Mouse (Mus musculus): ENCODE results near the gene Atp2a1.
"Not testable (repeated sequence)": the region's sequence is repeated elsewhere in the genome, so short reads cannot be mapped to it uniquely, and the experiment has no call there.

Atp2a1 gene

GRCm38 (mm10) chr7:126463004-126463403 lies at the start of gene Atp2a1:
Gene Atp2a1, minus strand, starts transcription at chr7:126463108.
- no peak for DNase-seq

GRCm38 (mm10) chr7:126511287-126511686 lies 48.4 kb upstream of the Atp2a1 start:
- DNase-seq, result no peak

- no peak for DNase-seq
These were observed 44.3 kb upstream of the Atp2a1 start for GRCm38 (mm10) chr7:126507126-126507778.

- DNase-seq, result no peak
These were observed 42.0 kb upstream of the Atp2a1 start for GRCm38 (mm10) chr7:126504913-126505312.

GRCm38 (mm10) chr7:126503273-126503878 lies 40.5 kb upstream of the Atp2a1 start, which contains the start of gene Atxn2l:
Gene Atxn2l, minus strand, starts transcription at chr7:126503437.
- DNase-seq, result peak; percentile 98

GRCm38 (mm10) chr7:126502751-126503150 lies 39.8 kb upstream of the Atp2a1 start:
- no peak for DNase-seq

- peak; percentile 94 for DNase-seq
These were observed 39.3 kb upstream of the Atp2a1 start for GRCm38 (mm10) chr7:126502023-126502741.

- DNase-seq, result no peak
These were observed 38.7 kb upstream of the Atp2a1 start for GRCm38 (mm10) chr7:126501684-126502022.

GRCm38 (mm10) chr7:126499416-126499815 lies 36.5 kb upstream of the Atp2a1 start:
- no peak for DNase-seq

- no peak for DNase-seq
These were observed 35.1 kb upstream of the Atp2a1 start for GRCm38 (mm10) chr7:126497966-126498365.

GRCm38 (mm10) chr7:126496475-126496874 lies 33.6 kb upstream of the Atp2a1 start:
- DNase-seq, result no peak

- DNase-seq, result no peak
These were observed 31.2 kb upstream of the Atp2a1 start for GRCm38 (mm10) chr7:126494120-126494519.

- DNase-seq, result no peak
These were observed 29.1 kb upstream of the Atp2a1 start for GRCm38 (mm10) chr7:126491973-126492372.

- no peak for DNase-seq
These were observed 28.1 kb upstream of the Atp2a1 start for GRCm38 (mm10) chr7:126491005-126491404.

GRCm38 (mm10) chr7:126487617-126488385 lies 24.9 kb upstream of the Atp2a1 start:
- not testable (repeated sequence) for DNase-seq

- DNase-seq, result peak; percentile 98
These were observed 24.2 kb upstream of the Atp2a1 start, which contains the start of gene Tufm for GRCm38 (mm10) chr7:126487052-126487483. Gene Tufm, plus strand, starts transcription at chr7:126487361.

- DNase-seq, result peak; percentile 57
These were observed 19.5 kb upstream of the Atp2a1 start for GRCm38 (mm10) chr7:126482392-126482871.

GRCm38 (mm10) chr7:126481699-126482098 lies 18.8 kb upstream of the Atp2a1 start:
- no peak for DNase-seq

GRCm38 (mm10) chr7:126474993-126475581 lies 12.2 kb upstream of the Atp2a1 start, which contains the start of gene Sh2b1:
Gene Sh2b1, minus strand, starts transcription at chr7:126475424.
- peak; percentile 90 for DNase-seq

GRCm38 (mm10) chr7:126474486-126474955 lies 11.6 kb upstream of the Atp2a1 start:
- no peak for DNase-seq

GRCm38 (mm10) chr7:126473470-126474086 lies 10.7 kb upstream of the Atp2a1 start:
- no peak for DNase-seq

- no peak for DNase-seq
These were observed 9.8 kb upstream of the Atp2a1 start for GRCm38 (mm10) chr7:126472713-126473112.

All from right cerebral cortex, postnatal 25 days (tissue).